Mouse (Mus musculus) kidney, postnatal 25 days (tissue): ENCODE measurements around the gene Fam178b.

Source experiments
- DNase-seq, 2 experiments: peaks; one replicate each; pipeline ENCODE4 v3.0.0; 2021; ENCODE audit warnings: mixed read lengths in 2 of 2

Gene Fam178b

DNA sequence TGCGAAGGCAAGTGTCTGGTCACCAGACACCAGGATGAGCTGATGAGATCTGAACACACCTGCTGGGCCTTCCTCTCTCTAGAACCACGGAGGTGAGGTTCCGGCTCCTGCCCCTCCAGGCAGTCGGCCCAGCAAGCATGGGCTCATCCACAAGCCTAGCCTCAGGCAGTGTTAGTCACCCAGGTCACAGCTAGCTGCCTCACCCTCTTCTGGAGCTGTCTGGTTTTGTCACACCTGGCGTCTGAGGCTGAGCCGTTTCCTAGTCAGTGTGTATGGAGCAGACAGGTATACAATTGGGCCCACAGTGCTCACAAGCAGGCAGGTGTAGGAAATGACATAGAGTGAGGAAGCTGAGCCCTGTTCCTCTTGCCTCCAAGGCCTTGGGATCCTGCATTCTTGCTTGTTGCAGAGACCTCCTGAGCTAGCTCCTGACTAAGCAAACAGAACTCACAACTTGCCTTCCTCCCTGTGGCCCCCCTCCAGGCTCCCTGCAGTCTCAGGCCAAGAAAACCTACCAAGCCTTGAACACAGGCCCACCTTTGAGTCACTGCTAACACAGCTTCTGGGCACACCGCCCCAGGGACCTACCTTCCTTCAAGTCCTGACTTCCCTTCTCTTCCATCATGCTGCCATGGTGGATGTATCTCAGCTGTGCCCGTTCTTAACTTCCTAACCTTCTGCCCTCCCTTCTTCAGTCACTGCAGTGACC is 99.4 kb downstream of the Fam178b start:
- DNase-seq: no peak

DNA sequence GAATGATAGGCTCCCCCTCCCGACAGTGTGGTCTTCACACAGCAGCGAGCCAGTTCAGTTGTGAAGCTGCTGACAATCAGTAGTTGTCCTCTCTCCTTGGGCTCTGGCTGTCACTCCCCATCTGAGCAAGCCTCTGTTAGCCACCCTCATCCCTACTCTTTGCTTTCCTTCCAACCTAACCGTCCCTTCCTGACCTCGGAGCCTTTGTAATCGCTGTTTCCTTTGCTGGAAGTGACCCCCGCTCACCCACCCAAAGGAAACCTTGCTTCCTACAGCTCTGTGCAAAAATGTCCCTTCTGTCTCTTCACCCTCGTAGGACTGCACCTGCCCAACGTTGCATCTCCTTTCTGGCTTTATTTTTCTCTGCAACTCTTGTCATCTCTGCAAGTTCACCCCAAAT is 100.8 kb downstream of the Fam178b start:
- no peak for DNase-seq

DNA sequence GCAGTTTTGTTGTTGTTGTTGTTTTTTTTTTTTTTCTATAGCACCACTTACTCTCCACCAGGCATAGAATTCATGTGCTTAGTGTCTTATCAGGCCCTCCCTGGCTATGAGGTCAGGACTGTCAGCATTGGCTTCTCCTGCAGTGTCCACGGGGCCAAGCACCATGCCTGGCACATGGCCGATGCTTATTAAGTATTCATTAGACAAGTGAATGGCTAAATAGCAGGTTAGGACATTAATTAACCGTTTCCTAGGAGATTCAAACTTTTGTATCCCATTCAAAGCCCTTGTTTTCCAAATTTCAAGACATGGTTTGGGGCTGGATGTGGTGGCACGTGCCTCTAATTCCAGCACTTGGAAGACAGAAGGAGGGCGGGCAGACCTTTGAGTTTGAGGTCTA is 101.7 kb downstream of the Fam178b start:
- no peak for DNase-seq

DNA sequence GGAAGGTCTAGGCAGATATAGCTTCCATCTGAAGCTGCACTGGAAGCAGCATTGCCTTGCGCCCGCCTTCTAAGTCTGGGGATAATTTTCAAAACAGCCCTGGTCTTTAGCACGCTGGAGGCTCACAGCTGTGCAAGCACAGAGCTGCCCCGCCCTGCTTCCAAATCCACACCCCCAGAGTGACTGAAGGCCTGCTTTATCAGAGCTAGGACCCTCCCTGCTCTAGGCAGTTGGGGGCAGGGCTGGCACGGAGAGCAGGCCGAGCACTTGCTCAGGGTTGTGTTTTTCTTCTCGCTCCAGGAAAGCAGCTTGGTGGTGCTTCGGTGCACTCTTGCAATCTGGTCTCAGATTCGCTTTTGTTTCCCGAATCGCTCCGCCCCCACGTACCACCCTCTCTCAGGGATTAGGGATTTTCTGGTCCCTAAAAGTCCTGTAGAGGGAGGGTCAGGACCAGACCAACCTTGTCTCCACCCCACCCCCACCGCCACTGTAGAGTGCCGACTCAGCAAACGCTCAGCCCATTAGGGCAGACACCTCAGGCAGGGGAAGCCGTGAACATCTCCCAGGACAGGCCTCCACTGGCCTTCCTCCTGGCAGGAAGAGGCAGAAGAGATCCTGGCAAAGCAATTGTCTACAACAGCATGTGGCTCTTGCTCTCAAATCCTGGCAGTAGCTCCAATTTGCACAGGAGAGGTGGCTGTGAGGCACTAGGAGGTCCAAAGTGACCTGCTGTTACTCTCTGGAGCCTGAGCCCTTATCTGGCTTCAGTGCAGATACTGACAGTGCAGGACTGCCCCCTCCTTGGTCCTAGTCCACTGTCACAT is 102.4 kb downstream of the Fam178b start:
- peak; percentile 63 to 69 for DNase-seq

DNA sequence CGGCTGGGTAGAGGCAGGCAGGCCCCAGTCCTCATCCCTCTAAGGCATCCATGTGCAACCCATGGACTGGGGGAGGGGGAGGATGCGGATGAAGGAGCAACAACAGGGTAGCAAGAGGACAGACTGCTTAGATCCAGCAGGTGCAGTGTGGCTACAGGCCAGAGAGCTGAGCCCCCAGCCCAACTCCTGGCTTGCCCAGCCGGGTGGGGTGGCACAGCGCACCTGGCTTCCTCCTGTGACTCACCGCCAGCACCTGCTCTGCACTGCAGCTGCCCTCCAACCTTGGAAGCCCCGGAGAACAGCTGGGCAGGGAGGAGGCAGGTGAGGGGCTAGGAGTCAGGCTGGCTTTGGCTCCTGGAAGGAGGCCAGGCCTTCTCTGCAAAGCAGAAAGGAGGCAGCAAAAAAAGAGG is 103.0 kb downstream of the Fam178b start:
- DNase-seq: no peak

DNA sequence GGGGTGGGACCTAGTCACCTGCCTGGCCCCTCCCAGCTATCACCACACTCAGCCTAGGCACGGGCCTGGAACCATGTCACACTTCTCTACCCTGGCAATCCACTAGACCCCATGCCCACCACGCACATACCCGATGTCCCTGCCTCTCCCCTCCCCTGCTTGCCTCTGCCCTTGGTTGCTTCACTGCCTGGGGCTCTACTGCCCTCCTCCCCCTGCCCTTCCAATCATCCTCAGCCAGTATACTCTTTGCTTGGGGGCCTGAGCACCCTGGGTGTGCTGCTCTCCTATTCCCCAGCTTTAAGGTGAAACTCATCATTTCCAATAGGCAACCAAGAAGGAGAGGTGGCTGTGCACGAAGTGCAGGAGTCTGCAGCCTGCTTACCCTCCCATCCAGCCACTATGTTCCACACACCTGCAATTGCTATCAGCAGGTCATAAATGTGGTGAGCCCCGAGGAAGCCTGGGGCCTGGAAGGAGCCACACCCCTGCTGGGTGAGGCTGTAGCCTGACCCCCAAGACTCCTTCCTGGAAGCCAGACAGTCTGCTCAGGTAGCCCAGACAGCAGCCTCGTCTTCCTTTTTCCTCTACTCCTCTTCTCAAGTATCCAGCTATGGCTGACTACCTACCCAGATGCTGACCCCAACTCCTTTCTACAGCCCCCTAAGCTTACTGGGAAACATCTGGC is 105.8 kb downstream of the Fam178b start:
- no peak for DNase-seq

DNA sequence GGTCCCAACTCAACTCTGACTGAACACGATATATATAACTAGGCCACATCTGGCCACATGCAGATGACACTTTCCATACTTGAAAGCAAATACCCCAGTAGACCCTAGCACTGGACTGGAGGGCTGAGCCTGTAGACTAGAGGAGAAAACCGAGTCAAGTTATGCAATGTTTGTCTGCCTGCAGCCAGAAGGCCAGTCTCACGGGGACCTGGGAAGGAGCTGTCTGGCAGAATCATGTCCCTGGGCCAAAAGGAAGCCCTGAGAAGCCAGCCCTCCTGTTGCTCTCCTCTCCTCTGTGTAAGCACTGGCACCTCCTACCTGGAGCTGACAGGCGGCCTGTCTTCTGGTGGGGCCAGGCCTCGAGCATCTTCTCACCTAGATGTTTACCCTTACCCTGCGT is 107.6 kb downstream of the Fam178b start:
- DNase-seq: no peak

DNA sequence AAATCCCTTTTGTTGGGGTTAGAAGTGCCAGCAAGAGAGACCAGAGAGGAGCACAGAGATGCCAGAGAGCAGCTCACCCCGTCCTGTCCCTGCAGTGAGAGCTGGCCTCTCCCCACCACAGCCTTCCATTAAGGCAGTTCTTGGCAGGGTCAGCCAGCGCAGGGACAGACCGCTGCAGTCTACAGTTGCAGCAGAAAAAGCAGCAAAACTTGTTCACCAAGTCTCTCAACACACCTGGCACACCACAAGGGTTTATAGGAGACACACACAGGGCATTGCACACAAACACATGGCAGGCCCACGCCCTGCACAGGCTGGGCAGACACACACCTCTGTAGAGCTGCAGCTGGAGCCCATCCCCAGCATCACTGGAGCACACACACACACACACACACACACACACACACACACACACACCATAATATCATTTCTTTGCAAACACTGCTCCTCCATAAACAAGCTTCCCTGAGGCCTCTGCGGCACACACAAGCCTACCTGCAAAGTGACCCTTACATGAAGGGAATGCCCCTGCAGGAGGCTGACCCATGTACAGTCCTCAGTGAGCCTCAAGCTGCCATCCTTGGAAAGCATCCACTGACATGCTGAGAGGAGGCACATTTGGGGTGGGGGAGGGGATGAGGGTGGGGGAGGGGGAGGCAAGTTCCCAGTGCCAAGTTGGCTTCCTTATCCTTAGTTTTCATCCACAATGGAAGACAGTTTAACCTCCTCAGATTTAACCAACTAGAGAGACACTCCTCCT is 108.6 kb downstream of the Fam178b start:
- DNase-seq: no peak

DNA sequence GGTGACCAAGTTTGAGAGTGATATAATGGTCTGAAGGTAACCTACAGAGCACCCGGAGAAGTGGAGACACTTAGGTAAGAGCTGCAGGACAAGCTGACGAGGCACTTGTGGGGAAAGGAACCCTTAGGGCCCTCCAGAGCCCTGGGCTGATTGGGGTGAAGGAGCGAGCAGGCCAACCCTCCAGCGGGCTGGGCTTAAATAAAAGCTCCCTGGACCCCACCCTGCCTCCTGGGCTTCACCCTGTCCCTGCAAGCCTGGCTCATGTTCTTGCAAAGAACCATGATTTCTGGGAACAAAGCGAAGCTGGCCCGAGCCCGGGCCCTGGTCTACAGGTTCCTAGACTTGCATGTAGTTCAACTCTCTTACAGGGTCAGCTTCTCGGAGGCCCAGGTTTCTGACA is 109.5 kb downstream of the Fam178b start:
- DNase-seq: no peak

DNA sequence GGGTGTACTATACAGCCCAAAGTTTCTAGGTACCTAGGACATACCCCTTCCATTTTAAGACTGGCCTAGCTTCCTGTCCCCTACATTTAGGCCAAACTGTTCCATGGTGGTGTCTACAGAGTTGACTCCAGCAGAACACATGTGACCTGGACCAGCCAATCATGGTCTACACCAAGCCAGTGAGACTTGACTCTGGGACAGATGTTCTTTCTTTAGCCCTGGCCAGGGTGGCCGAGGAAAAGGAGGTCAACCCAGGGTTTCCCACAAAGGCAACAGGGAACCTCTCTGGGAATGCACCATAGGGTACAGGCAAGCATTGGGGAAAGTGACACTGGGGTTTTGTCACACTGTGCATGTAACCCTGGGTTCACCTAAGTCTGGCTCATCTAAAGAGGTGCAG is 110.3 kb downstream of the Fam178b start:
- no peak for DNase-seq

DNA sequence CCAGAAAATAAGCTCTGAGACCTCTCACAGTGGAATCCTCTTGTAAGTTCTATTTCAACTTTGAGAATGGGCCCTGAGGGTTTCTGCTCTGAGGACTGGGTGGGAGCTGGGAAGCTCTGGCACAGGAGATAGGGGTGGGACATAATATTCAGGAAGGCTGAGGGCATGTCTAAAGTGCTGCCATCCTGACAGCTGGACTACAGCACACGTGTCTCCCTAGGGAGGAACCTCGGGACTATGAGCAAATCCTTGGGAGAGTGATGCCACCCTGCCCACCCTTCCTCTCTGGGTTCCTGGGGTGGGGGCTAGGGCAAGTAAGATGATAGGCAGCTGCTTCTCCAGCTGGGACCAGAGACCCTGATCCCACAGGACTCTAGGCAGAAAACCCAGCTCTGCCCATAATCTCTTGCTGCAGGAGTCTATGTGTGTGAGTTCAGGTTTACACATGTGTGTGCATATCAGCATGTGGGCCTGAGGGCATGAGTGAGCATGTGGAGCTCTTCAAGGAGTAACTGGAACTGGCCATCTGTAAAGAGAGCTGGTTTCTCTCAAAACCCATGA is 110.8 kb downstream of the Fam178b start:
- DNase-seq: no peak

DNA sequence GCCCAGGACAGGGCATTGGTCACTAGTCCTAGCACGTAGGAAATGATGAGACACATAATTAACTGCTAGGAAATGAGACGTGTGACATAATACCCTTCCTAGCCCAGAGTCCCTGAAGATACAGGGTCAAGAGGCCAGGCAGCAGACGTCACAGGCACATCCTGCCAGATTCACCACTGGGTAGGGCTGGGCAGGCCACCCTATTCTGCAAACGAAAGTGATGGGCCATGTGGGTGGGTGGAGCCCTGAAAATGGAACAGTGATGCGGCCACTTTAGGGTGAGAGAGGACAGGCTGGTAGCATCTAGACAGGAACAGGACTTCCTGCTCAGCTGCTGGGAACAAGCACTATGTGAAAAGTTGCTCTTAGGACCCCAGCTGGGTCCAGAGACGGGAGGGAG is 111.4 kb downstream of the Fam178b start:
- peak; percentile 83 to 92 for DNase-seq

DNA sequence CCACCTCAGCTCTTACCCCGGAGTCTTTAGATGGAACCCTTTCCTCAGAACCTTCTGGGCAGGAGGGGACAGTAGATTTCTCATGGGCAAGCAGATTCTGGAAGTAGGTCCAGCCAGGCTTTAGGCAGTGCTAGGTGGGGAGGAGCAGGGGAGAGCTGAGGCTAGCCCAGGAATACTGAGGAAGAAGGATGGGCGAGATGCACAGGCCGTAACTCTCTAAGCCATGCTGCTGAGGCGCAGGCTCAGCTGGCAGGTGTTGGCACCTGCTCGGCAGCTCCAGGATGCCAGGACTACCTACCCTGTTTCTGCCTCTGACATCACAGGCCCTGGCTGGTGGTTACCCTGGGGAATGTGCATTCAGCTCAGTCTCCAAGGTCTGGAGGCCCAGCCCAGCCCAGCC is 112.7 kb downstream of the Fam178b start:
- DNase-seq: no peak

DNA sequence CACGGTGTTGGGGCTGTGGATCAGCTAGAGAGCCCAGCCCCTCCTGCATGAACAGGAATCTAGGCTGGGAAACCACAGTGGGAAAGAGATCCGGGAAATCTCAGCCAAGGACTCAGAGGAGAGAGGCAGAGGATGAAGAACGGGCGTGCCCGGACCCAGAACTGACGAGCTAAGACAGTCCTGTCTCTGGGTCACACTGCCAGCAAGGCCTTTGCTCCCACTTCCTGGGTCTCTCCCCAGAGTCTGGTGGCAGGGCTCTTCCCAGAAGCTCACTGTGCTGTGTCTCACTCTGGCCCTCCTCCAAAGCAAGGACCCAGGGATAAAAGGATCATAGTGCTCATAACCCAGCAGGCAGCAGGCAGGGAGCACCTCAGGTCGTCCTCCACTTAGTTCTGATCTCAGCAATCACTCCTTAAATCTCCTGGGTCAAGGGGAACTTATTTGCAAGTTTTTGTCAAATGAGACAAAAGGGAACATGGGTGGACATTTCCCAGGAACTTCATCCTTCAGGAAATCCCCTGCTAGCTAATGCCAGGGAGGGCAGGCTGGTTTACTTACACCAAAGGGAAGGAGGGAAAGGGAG is 113.2 kb downstream of the Fam178b start:
- no peak for DNase-seq

DNA sequence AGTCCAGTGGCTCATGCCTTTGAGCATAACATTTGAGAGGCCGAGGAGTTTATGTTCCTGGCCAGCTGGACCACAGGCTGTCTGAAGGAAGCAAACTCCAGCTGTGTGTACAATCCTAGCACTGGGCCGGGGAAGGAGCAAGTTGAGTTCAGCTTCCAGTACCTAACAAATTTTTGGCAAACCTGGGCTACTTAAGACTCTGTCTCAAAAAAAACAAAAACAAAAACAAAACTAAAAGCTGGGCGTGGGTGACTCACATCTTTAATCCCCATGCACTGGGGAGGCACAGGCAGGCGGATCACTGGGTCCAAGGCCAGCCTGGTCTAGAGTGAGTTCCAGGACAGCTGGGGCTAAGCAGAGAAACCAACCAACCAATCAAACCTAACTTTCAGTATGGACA is 114.2 kb downstream of the Fam178b start:
- no peak for DNase-seq

DNA sequence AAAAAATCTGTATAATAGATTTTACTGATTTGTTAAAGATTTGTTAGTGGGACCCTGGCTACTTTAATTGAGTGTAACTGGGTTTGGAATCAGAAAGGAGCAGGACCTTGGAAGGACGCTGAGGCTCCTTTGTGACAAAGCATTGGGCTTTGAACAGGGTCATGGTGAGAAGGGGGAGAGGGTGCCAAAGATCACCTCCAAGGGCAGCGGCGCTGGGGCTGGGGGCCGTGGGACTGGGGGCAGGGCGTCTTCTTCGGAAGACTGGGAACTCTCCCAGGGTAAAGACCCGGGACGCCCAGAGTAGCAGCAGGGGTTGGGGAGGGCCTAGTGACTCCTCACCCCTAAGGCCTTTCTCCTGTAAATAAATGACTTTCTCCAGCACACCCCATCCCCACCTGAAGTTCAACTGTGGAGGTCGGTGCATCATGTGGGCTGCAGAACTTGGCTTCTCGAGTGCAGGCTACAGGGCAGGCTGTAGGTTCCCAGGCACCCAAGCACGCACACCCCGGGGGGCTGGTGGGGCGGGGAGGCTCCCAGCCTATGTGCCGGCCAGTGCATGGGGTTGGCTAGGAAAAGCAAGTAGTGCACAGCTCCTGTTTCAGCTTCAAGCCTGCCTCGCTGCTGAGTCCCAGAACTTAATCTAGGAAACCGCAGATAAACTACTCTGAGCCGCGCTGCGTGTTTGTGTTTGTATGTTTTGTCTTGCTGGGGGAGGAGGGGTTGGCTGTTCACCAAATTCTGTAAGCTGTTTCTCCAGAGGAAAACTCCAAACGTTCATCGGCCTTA is 115.0 kb downstream of the Fam178b start:
- no peak for DNase-seq

DNA sequence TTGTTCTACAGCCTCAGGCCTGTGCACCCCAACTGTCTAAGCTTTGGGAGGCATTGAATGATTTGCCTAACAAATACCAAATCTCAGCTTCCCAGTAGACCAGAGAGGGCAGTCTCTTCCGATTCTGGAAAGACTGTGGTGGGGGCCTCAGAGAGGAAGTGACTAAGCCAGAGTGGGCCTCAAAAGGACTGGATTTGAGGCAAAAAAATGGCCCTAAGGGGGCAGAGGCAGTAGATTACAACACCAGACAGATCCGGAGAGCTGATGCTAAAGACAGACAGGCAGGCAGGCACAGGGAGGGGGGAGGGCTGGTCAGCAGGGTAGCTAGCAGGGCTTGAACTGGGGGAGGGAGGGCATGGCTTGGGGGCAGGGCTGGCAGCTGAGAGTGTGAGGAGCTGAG is 116.6 kb downstream of the Fam178b start:
- no peak for DNase-seq

DNA sequence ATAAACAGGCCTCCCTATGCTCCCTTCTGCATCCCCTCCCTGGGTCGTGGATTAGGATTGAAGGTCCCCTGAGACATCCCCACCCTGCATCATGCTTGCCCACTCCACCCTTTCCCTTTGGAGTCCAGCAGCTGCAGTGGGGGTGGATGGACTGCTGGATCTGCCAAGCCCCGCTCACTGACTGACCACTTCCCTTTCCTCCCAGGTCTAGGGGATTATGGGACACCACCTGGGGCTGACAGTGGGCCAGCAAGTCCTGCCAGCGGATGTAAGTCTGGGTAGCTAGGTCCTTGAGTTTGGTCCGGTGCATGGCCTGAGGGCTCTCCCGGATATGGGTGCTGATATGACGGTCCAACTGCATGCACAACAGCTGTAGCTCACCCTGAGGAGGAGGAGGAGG is 118.9 kb downstream of the Fam178b start:
- DNase-seq: peak; percentile 49 to 76

DNA sequence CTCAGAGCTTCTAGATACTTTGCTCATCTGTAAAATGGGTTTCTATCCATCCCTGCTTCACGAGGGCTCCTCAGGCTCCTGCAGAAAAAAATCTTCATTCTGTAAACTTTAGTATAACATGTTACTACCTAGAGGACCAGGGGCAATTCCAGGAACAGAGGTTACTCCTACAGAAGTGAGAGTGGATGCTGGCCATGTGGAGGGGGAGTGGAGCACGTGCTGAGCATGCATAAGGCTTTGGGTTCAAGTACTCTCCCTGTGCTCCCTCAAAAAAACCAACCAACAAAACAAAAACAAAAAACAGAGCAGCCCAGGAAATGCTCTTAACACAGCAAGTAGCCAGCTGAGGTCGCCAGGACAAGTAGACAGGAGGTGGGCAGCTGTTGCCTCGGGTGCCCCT is 119.4 kb downstream of the Fam178b start:
- no peak for DNase-seq

DNA sequence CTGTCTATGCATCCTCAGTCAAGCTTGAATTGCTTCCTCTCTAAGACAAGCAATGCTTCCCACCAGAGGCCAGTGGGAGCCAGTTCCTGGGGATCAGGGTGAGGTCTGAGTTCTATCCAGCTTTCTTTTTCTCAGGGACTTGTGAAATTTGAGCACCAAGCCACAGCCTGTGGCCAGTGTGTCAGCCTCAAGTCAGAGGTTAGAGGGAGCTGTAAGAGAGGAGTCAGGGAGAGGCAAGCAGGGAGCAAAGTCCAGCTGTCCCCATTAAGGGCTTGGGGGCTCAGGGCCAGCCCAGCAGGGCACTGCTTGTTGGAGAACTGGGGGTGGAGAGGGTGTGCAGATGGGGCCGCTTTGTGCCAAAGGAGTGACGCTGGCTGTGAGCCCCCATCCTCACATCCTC is 119.8 kb downstream of the Fam178b start:
- no peak for DNase-seq

DNA sequence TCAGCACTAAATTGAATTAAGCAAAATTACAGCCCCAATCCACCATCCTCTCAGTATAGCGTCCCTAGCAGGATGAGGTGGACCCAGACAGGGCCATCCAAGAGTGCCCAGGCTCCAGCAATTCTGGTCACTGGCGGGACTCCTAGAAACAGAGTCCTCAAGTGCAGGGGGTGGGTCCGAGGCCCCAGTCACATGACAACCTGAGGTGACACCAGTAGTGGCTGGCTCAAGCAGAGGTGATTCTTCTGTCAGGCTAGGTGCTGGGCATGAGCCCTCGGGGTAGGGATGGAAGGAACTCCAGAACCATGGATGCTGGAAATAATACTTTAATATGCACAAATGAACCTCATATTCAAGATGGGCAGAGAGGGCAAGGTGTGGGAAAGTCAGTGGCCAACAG is 120.6 kb downstream of the Fam178b start:
- no peak for DNase-seq

DNA sequence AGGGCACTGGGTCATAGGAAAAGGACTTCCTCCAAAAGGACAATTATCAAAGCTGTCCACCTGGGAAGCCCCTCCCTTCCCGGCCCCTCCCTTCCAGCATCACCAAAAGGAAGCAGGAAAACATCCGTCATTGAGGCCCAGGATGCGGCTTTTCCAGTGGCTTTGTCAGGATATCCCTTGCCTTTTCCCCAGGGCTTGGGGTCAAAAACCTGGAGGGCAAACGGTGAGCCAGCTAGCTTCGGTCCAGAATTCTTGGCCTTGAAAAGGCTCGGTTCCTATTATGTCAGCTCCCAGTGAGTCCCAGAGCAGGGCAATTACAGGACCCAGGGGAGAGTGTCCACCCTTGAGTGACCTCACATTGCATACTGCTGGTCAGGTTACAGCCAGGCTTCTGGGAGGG is 122.1 kb downstream of the Fam178b start:
- peak; percentile 68 to 85 for DNase-seq
